Mouse (Mus musculus): ENCODE data around the gene Phlpp1.

Phlpp1 gene

GRCm38 (mm10) chr1:106240116-106240685 is 68.6 kb downstream of the Phlpp1 start:
- in situ Hi-C loops (cut with MboI; ENCODE audit: low sequenced_read_pairs), result no loop called here

GRCm38 (mm10) chr1:106241059-106241458 is 69.5 kb downstream of the Phlpp1 start:
- in situ Hi-C loops (cut with MboI; ENCODE audit: low sequenced_read_pairs), result no loop called here

- in situ Hi-C loops (cut with MboI; ENCODE audit: low sequenced_read_pairs), result no loop called here
Observed at GRCm38 (mm10) chr1:106242129-106242528, 70.6 kb downstream of the Phlpp1 start.

GRCm38 (mm10) chr1:106243371-106243770 is 71.8 kb downstream of the Phlpp1 start:
- in situ Hi-C loops (cut with MboI; ENCODE audit: low sequenced_read_pairs), result no loop called here

- in situ Hi-C loops (cut with MboI; ENCODE audit: low sequenced_read_pairs), result no loop called here
Observed at GRCm38 (mm10) chr1:106244245-106244644, 72.7 kb downstream of the Phlpp1 start.

GRCm38 (mm10) chr1:106254047-106254446 is 82.5 kb downstream of the Phlpp1 start:
- in situ Hi-C loops (cut with MboI; ENCODE audit: low sequenced_read_pairs), result no loop called here

GRCm38 (mm10) chr1:106257176-106257575 is 85.6 kb downstream of the Phlpp1 start:
- in situ Hi-C loops (cut with MboI; ENCODE audit: low sequenced_read_pairs), result no loop called here

- in situ Hi-C loops (cut with MboI; ENCODE audit: low sequenced_read_pairs), result no loop called here
Observed at GRCm38 (mm10) chr1:106268028-106268799, 96.7 kb downstream of the Phlpp1 start.

- in situ Hi-C loops (cut with MboI; ENCODE audit: low sequenced_read_pairs), result no loop called here
Observed at GRCm38 (mm10) chr1:106269337-106269736, 97.8 kb downstream of the Phlpp1 start.

- in situ Hi-C loops (cut with MboI; ENCODE audit: low sequenced_read_pairs), result no loop called here
Observed at GRCm38 (mm10) chr1:106272916-106273315, 101.4 kb downstream of the Phlpp1 start.

GRCm38 (mm10) chr1:106273801-106274200 is 102.2 kb downstream of the Phlpp1 start:
- in situ Hi-C loops (cut with MboI; ENCODE audit: low sequenced_read_pairs), result no loop called here

- in situ Hi-C loops (cut with MboI; ENCODE audit: low sequenced_read_pairs), result no loop called here
Observed at GRCm38 (mm10) chr1:106274561-106275001, 103.0 kb downstream of the Phlpp1 start.

- in situ Hi-C loops (cut with MboI; ENCODE audit: low sequenced_read_pairs), result no loop called here
Observed at GRCm38 (mm10) chr1:106275142-106275541, 103.6 kb downstream of the Phlpp1 start.

- in situ Hi-C loops (cut with MboI; ENCODE audit: low sequenced_read_pairs), result no loop called here
Observed at GRCm38 (mm10) chr1:106275731-106276130, 104.2 kb downstream of the Phlpp1 start.

- in situ Hi-C loops (cut with MboI; ENCODE audit: low sequenced_read_pairs), result no loop called here
Observed at GRCm38 (mm10) chr1:106276824-106277223, 105.3 kb downstream of the Phlpp1 start.

GRCm38 (mm10) chr1:106277286-106277685 is 105.7 kb downstream of the Phlpp1 start:
- in situ Hi-C loops (cut with MboI; ENCODE audit: low sequenced_read_pairs), result no loop called here

GRCm38 (mm10) chr1:106278552-106279060 is 107.1 kb downstream of the Phlpp1 start:
- in situ Hi-C loops (cut with MboI; ENCODE audit: low sequenced_read_pairs), result no loop called here

GRCm38 (mm10) chr1:106279404-106280123 is 108.0 kb downstream of the Phlpp1 start:
- in situ Hi-C loops (cut with MboI; ENCODE audit: low sequenced_read_pairs), result no loop called here

GRCm38 (mm10) chr1:106280171-106280913 is 108.8 kb downstream of the Phlpp1 start:
- in situ Hi-C loops (cut with MboI; ENCODE audit: low sequenced_read_pairs), result no loop called here

- in situ Hi-C loops (cut with MboI; ENCODE audit: low sequenced_read_pairs), result no loop called here
Observed at GRCm38 (mm10) chr1:106286815-106287214, 115.3 kb downstream of the Phlpp1 start.

- in situ Hi-C loops (cut with MboI; ENCODE audit: low sequenced_read_pairs), result no loop called here
Observed at GRCm38 (mm10) chr1:106289065-106289464, 117.5 kb downstream of the Phlpp1 start.
